Mouse (Mus musculus): ENCODE measurements around the gene Tnfrsf9.

Gene Tnfrsf9

GRCm38 (mm10) chr4:150937293-150938062 lies 23.1 kb downstream of the Tnfrsf9 start:
- DNase-seq, result peak; percentile 45 to 58

GRCm38 (mm10) chr4:150938063-150938452 lies 23.7 kb downstream of the Tnfrsf9 start:
- no peak for DNase-seq

GRCm38 (mm10) chr4:150939991-150940651 lies 25.8 kb downstream of the Tnfrsf9 start:
- no peak for DNase-seq

GRCm38 (mm10) chr4:150944707-150945106 lies 30.3 kb downstream of the Tnfrsf9 start:
- DNase-seq, result no peak

- no peak for DNase-seq
These were observed 36.6 kb downstream of the Tnfrsf9 start for GRCm38 (mm10) chr4:150950972-150951371.

- peak in 1 of 2 experiments; percentile 43 for DNase-seq
These were observed 42.2 kb downstream of the Tnfrsf9 start for GRCm38 (mm10) chr4:150956369-150957105.

- no peak for DNase-seq
These were observed 42.7 kb downstream of the Tnfrsf9 start for GRCm38 (mm10) chr4:150957106-150957458.

GRCm38 (mm10) chr4:150958536-150958935 lies 44.2 kb downstream of the Tnfrsf9 start:
- DNase-seq, result peak; percentile 39 to 55

- no peak for DNase-seq
These were observed 47.9 kb downstream of the Tnfrsf9 start for GRCm38 (mm10) chr4:150962231-150962630.

- no peak for DNase-seq
These were observed 49.3 kb downstream of the Tnfrsf9 start for GRCm38 (mm10) chr4:150963711-150964110.

- peak; percentile 95 to 96 for DNase-seq
These were observed 50.5 kb downstream of the Tnfrsf9 start for GRCm38 (mm10) chr4:150964635-150965554.

GRCm38 (mm10) chr4:150965555-150965951 lies 51.2 kb downstream of the Tnfrsf9 start:
- DNase-seq, result no peak

- DNase-seq, result peak; percentile 84 to 85
These were observed 52.2 kb downstream of the Tnfrsf9 start for GRCm38 (mm10) chr4:150966556-150966955.

GRCm38 (mm10) chr4:150968956-150969355 lies 54.6 kb downstream of the Tnfrsf9 start:
- no peak for DNase-seq

GRCm38 (mm10) chr4:150973264-150973663 lies 58.9 kb downstream of the Tnfrsf9 start:
- DNase-seq, result no peak

GRCm38 (mm10) chr4:150975145-150975544 lies 60.8 kb downstream of the Tnfrsf9 start:
- DNase-seq, result no peak

GRCm38 (mm10) chr4:150978156-150978910 lies 64.0 kb downstream of the Tnfrsf9 start:
- DNase-seq, result peak in 1 of 2 experiments; percentile 33

- no peak for DNase-seq
These were observed 65.1 kb downstream of the Tnfrsf9 start for GRCm38 (mm10) chr4:150979455-150979854.

- DNase-seq, result no peak
These were observed 65.8 kb downstream of the Tnfrsf9 start for GRCm38 (mm10) chr4:150980153-150980552.

GRCm38 (mm10) chr4:150990148-150990547 lies 75.8 kb downstream of the Tnfrsf9 start:
- DNase-seq, result peak; percentile 67 to 73
